Mouse (Mus musculus): ENCODE measurements around the gene H2al1a.
A peak's percentile ranks its signal among the peaks of the same experiment; 100 is the strongest.
"Not testable (repeated sequence)": the region's sequence is repeated elsewhere in the genome, so short reads cannot be mapped to it uniquely, and the experiment has no call there.

Gene H2al1a

GRCm38 (mm10) chrX:11298957-11299356 lies at the start of gene H2al1a:
TSS of gene H2al1a (plus strand) at chrX:11299257.
- DNase-seq (ENCODE audit: low read depth, low spot score): not testable (repeated sequence)

GRCm38 (mm10) chrX:11250155-11250554 lies 48.9 kb upstream of the H2al1a start:
- DNase-seq (ENCODE audit: low read depth, low spot score): peak; percentile 35

GRCm38 (mm10) chrX:11254062-11254461 lies 45.0 kb upstream of the H2al1a start:
- peak; percentile 88 for DNase-seq (ENCODE audit: low read depth, low spot score)

GRCm38 (mm10) chrX:11254521-11255207 lies 44.4 kb upstream of the H2al1a start:
- no peak for DNase-seq (ENCODE audit: low read depth, low spot score)

- DNase-seq (ENCODE audit: low read depth, low spot score): no peak
Measured at GRCm38 (mm10) chrX:11255564-11256360, 43.3 kb upstream of the H2al1a start.

GRCm38 (mm10) chrX:11264918-11265317 lies 34.1 kb upstream of the H2al1a start:
- DNase-seq (ENCODE audit: low read depth, low spot score): no peak

GRCm38 (mm10) chrX:11267791-11268190 lies 31.3 kb upstream of the H2al1a start:
- peak; percentile 34 for DNase-seq (ENCODE audit: low read depth, low spot score)

- DNase-seq (ENCODE audit: low read depth, low spot score): peak; percentile 42
Measured at GRCm38 (mm10) chrX:11269074-11269473, 30.0 kb upstream of the H2al1a start.

DNA sequence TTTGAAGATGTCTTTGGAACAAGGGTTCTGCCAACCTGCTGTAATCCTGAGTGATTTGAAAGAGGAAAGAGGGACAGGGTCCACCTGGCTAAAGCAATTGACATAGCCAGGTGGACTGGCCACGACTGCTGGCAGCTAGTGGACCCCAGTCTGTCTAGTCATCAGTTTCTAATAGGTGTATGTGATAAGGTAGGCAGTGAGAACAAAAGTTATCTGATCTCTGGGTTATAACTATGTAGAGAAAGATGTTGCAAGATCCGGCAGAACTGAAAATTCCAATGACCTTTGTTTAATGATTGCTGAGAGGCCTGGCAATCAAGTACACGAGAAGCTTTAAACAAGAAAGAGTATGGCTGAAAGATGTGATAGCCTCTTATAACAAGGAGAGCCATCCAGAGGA lies 25.9 kb upstream of the H2al1a start:
- no peak for DNase-seq (ENCODE audit: low read depth, low spot score)

DNA sequence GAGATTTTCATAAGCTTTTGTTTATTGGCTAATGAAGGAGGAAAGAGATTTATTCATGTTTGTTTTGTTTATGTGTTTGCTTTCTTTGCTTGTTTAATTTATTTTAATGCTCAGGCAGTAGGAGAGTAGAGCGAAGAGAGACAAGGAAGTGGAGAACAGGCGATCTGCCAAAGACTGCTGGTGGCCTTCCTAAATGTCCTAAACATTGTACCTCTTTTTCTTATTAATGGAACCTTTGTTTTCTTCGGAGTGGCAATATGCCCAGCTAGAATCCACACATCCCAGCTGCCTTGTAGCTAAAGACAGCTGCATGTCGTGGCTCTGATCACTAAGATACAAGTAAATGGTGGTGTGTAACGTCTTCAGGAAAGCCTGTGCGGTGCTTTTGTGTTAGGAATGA lies 22.0 kb upstream of the H2al1a start:
- DNase-seq (ENCODE audit: low read depth, low spot score): no peak

DNA sequence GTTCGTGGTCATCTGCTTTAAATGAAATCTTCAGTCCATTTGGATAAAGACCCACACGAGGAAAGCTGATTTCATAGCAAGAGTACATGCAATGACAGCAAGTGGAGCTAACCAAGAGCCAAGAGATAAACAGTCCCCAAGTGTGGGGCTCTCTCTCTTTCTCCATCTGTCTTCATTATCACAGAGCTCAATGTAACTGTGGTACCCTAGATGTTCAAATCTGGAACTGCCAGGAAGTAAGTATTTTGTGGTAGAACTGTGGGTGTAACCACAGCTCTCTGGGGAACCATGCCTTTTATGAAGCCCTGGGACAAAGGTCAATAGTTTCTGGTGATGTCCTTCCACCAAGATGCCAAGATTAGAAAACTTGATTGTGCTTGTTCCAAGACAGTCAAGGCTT lies 18.3 kb upstream of the H2al1a start:
- DNase-seq (ENCODE audit: low read depth, low spot score): no peak

DNA sequence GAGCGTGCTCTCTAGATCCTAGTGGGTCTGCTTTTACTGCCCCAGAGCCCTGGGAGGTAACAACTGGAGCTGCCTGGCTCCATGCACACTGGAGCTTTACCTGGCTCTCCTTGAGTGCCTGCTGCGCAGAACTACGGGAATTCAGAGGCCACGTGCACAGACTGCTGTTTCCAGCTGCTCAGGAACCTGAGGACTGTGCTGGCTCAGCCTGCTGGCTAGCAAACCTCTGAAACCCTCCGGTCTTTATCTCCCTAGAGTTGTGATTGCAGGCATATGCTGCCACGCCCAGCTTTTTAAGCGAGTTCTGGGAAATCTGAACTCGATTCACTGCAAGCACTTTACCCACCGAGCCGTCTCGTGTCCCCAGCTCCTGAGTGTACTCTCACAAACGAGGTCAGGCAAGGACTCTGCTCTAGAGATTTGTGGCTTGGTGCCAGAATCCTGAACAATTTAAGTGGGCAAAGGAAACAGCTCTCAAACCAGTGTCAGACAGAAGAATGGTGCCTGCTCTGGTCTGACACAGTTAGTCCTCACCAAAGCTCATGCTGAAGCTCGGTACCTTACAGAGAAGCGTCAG lies 10.7 kb upstream of the H2al1a start:
- DNase-seq (ENCODE audit: low read depth, low spot score): no peak

GRCm38 (mm10) chrX:11289244-11289643 lies 9.8 kb upstream of the H2al1a start:
- DNase-seq (ENCODE audit: low read depth, low spot score): no peak

DNA sequence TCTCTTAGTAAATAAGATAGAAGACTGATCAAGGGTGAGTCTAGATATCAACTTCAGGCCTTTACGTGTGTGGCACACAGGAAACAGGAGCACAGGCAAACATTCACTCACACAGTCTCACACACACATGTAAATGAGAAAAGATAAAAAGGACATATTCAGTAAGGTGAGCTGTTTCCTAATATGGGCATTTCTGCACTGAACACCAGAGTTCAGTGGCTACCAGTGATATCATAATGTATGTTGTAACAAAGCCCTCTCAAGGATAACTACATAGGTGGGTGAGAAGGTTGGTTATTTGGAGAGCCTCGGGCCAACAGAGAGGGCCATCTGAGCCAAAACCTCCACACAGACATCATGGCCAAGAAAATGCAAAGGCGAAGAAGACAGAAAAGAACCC lies 3.1 kb downstream of the H2al1a start, which contains the start of gene H2al1b:
TSS of gene H2al1b (plus strand) at position 301 of the 400 bp plus-strand sequence.
- DNase-seq (ENCODE audit: low read depth, low spot score): not testable (repeated sequence)

GRCm38 (mm10) chrX:11305355-11305754 lies 6.3 kb downstream of the H2al1a start, which contains the start of gene H2al1c:
TSS of gene H2al1c (plus strand) at chrX:11305655.
- DNase-seq (ENCODE audit: low read depth, low spot score): not testable (repeated sequence)

DNA sequence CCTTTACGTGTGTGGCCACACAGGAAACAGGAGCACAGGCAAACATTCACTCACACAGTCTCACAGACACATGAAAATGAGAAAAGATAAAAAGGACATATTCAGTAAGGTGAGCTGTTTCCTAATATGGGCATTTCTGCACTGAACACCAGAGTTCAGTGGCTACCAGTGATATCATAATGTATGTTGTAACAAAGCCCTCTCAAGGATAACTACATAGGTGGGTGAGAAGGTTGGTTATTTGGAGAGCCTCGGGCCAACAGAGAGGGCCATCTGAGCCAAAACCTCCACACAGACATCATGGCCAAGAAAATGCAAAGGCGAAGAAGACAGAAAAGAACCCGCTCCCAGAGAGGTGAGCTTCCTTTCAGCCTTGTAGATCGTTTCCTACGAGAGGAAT lies 9.5 kb downstream of the H2al1a start, which contains the start of gene H2al1d:
TSS of gene H2al1d (plus strand) at position 301 of the 400 bp plus-strand sequence.
- DNase-seq (ENCODE audit: low read depth, low spot score): not testable (repeated sequence)

DNA sequence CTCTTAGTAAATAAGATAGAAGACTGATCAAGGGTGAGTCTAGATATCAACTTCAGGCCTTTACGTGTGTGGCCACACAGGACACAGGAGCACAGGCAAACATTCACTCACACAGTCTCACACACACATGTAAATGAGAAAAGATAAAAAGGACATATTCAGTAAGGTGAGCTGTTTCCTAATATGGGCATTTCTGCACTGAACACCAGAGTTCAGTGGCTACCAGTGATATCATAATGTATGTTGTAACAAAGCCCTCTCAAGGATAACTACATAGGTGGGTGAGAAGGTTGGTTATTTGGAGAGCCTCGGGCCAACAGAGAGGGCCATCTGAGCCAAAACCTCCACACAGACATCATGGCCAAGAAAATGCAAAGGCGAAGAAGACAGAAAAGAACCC lies 12.6 kb downstream of the H2al1a start, which contains the start of gene H2al1e:
TSS of gene H2al1e (plus strand) at position 301 of the 400 bp plus-strand sequence.
- not testable (repeated sequence) for DNase-seq (ENCODE audit: low read depth, low spot score)

DNA sequence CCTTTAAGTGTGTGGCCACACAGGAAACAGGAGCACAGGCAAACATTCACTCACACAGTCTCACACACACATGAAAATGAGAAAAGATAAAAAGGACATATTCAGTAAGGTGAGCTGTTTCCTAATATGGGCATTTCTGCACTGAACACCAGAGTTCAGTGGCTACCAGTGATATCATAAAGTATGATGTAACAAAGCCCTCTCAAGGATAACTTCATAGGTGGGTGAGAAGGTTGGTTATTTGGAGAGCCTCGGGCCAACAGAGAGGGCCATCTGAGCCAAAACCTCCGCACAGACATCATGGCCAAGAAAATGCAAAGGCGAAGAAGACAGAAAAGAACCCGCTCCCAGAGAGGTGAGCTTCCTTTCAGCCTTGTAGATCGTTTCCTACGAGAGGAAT lies 15.8 kb downstream of the H2al1a start, which contains the start of gene H2al1f:
TSS of gene H2al1f (plus strand) at position 301 of the 400 bp plus-strand sequence.
- DNase-seq (ENCODE audit: low read depth, low spot score): not testable (repeated sequence)

DNA sequence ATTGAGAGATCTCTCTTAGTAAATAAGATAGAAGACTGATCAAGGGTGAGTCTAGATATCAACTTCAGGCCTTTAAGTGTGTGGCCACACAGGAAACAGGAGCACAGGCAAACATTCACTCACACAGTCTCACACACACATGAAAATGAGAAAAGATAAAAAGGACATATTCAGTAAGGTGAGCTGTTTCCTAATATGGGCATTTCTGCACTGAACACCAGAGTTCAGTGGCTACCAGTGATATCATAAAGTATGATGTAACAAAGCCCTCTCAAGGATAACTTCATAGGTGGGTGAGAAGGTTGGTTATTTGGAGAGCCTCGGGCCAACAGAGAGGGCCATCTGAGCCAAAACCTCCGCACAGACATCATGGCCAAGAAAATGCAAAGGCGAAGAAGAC lies 18.9 kb downstream of the H2al1a start, which contains the start of gene H2al1g:
TSS of gene H2al1g (plus strand) at position 301 of the 400 bp plus-strand sequence.
- not testable (repeated sequence) for DNase-seq (ENCODE audit: low read depth, low spot score)

DNA sequence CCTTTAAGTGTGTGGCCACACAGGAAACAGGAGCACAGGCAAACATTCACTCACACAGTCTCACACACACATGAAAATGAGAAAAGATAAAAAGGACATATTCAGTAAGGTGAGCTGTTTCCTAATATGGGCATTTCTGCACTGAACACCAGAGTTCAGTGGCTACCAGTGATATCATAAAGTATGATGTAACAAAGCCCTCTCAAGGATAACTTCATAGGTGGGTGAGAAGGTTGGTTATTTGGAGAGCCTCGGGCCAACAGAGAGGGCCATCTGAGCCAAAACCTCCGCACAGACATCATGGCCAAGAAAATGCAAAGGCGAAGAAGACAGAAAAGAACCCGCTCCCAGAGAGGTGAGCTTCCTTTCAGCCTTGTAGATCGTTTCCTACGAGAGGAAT lies 22.1 kb downstream of the H2al1a start, which contains the start of gene H2al1h:
TSS of gene H2al1h (plus strand) at position 301 of the 400 bp plus-strand sequence.
- DNase-seq (ENCODE audit: low read depth, low spot score): not testable (repeated sequence)

- not testable (repeated sequence) for DNase-seq (ENCODE audit: low read depth, low spot score)
Measured at GRCm38 (mm10) chrX:11324359-11324758, 25.3 kb downstream of the H2al1a start, which contains the start of gene H2al1i. TSS of gene H2al1i (plus strand) at chrX:11324659.

DNA sequence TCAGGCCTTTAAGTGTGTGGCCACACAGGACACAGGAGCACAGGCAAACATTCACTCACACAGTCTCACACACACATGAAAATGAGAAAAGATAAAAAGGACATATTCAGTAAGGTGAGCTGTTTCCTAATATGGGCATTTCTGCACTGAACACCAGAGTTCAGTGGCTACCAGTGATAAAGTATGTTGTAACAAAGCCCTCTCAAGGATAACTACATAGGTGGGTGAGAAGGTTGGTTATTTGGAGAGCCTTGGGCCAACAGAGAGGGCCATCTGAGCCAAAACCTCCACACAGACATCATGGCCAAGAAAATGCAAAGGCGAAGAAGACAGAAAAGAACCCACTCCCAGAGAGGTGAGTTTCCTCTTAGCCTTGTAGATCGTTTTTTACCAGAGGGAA lies 28.5 kb downstream of the H2al1a start, which contains the start of gene H2al1j:
TSS of gene H2al1j (plus strand) at position 301 of the 400 bp plus-strand sequence.
- DNase-seq (ENCODE audit: low read depth, low spot score): not testable (repeated sequence)
